Mouse (Mus musculus): ENCODE measurements around the gene Atm.

Gene Atm

DNA sequence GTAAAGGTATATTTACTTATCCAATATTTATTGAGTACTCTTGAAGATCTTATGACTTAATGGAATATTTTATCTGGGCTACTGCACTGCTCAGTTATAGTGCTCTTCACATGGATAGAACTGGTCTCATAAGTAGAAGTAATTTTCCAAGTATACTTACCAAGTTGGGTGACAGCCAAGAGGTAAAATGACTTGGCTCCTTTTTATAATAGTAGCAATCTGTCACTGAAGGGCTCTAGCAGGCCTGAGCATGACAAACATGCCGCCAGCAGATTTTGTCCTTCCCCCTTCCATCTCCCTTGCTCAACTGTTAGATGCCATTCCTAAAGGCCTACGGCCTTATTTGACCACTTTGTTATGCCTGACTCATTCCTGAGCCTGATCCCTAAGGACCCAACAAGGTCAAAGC is 127.6 kb downstream of the Atm start:
- DNase-seq (ENCODE audit: low spot score) = peak; percentile 26

- no peak for DNase-seq (ENCODE audit: low spot score)
Observed at GRCm38 (mm10) chr9:53408548-53408947, 128.0 kb downstream of the Atm start.

DNA sequence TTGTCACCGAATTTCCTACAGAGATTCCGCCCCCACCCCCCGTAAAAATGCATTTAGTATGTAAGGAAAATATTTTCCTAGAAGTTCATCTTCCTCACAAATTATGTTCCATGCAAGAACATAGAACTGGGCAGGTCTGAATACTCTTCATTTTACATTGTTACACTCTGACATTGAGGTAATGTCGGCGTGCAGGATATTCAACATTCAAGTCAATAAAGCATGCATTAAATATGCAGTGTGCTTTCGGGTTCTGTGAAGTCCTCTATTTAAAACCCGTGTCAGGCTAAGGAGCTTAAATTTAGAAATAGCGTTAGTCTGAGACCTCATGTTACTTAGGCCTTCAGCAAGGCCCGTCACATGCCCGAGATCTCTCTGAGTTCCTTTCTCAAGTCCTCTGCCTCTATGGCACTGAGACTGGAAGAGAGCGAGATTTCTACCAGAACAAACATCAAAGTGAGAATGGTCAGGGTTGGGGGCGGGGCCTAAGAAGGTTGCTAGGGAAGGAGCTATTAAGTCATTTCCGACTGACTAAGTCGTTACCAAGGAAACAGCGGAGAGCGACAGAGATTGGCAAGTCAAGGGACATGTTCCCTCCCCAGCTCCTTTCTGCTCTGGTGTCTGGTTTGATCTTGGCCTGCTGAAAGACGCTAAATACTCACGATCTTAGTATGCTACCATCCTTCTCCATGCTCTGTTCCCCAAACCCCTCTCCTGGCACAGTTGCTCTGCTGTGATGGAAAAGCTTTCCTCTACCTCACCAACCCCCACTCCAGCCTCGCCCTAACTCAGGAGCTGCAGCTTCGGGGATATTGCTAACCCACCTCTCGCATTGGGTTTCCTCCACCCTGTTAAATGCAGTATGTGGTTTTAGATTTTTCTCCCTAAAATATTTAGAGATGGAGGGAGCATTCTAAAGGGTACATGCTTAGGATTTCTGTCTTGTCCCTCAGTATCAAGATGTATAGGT is 131.5 kb downstream of the Atm start:
- no peak for DNase-seq (ENCODE audit: low spot score)

- no peak for DNase-seq (ENCODE audit: low spot score)
Observed at GRCm38 (mm10) chr9:53404050-53404752, 132.3 kb downstream of the Atm start.

DNA sequence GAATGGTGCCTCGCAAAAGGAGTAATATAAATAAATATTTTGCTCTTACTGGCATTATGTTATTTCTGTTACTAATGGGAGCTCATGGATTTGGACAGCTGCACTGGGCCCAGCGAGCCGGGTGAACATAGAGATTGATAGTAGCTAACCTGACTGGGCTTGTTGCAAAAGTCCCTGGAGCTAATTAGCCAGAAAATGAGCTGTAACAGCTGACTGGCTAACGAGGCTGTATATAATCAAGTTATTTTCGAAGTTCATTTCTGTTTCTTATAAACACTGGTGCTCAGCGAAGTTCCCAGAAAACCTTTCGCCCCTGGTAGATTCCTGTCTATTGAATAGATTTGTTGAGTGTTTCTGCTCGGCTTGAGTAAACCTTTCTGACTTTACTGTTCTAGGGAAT is 133.5 kb downstream of the Atm start:
- no peak for DNase-seq (ENCODE audit: low spot score)

DNA sequence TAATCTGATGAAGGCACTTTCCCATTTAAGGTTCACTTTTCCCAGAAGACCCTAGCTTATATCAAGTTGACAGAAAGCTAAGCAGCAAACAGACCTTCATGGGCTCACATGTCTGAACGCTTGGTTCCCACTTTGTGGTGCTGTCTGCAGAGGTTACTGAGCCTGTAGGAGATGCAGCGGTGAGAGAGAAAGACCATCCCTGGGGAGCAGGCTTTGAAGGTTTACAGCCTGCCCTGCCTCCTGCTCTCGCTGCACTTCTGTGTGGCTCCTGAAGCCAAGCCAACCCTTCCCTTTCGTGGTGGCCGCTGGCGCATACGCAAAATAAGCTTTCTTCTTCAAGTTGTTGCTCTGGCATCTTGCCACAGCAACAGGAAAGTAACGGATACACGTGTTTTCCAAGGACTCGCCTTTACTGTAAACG is 134.2 kb downstream of the Atm start, which contains the start of gene 4930550C14Rik:
Gene 4930550C14Rik, plus strand, starts transcription at position 35 of the 421 bp plus-strand sequence.
- DNase-seq (ENCODE audit: low spot score) = no peak

DNA sequence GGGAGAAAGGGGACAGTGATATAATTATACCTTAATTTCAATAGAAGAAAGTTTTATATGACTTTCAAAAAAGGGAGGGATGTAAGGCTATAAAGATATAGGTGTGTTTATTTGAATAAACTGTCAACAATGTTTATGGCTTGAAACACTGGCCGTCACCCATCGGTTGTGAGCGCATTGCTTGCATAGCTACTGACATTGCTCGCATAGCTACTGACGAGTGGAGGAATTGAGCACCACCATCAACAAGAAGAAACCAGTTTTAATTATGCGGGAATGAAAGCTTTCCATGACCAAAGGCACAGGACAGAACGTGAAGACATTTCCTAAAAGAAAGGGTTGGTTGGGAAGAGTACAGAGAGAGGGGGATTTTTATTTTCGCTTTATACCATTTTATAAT is 135.4 kb downstream of the Atm start:
- no peak for DNase-seq (ENCODE audit: low spot score)

DNA sequence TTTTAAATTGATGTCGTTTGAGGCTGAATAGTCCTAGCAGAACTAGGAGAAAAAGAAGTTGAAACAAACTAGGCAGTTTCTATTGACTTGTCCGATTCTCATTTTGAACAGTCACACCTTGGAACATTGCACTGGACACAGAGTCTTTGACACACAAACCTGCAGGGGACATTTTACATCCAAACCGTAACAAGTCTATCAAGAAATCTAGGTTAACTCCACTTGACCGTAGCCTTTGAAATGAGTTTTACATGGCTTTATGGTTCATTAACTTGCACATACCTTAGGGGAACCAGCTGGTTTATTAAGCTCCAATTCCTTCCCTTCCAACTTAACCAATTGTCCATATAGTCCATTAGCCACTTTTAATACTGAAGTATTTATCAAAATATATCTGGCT is 135.8 kb downstream of the Atm start:
- DNase-seq (ENCODE audit: low spot score) = no peak

DNA sequence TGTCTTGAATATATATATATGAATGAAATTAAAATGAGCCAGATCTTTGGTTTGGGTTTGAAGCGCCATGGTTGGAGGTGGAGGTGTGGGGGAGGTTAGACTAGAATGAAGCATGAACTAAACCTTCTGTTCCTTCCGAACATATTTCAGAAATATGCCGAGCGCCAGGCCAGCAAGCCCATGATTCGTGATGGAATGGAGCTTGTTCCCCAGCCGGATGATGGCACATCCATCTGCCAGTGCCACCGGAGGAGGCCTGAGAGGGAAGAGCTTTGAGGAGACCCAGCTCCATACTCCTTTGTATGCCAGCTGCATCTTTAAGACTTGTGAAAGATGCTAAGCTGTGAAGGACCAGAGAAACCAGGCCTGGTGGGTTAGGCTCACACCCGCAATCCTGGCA is 137.0 kb downstream of the Atm start:
- DNase-seq (ENCODE audit: low spot score) = no peak

DNA sequence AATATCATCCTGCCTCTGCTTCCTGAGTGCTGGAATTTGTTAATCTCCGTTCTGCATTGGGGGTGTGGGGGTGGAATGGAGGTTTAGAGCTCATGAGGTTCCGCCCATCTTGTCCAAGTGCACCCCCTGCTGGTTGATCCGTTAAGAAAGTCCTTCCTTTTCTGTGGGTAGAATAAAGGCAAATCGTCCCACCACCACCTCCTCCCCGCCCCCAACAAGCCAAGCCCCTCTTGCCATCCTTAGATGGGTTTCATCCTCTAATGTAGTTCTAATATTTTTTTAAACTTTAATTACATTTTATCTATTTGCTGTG is 138.2 kb downstream of the Atm start:
- DNase-seq (ENCODE audit: low spot score) = peak; percentile 81

DNA sequence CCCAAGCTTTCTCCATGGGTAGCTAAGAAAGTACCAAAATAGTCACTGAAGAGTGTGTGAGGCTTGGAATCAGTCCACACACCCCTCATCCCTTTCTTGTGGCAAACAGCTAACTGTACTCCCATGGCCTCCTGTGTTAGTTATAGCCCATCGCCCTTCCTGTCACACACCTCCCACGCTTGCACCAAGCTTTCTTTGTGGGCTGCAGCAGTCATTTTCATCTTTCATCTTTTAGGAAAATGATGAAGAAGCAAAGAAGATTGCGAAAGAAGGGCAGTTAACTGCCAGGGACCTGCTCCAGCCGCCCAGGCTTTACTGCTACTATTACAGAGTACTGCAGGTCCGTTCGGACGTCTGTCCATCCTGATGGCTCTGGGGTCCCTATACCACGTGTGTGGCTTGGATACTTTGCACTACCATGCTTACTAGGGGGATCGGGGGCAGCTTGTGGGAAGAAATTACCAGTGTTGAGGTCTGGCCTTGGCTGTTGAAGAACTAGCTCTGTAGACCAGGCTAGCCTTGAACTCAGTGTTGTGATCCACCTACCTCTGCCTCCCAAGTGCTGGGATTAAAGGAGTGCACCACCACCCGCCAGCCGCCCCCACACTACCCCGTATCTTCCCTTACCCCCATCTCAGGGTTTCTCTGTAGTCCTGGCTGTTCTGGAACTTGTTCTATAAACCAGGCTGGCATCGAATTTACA is 138.7 kb downstream of the Atm start:
- no peak for DNase-seq (ENCODE audit: low spot score)

GRCm38 (mm10) chr9:53390136-53390535 is 146.4 kb downstream of the Atm start:
- DNase-seq (ENCODE audit: low spot score) = no peak

Data from adipocyte (in vitro differentiated cells).